ENCODE assay signal across 14 mouse cellular contexts in genomic region chr17:81513368-81513958, GRCm38 (mm10).
DNase-seq lines count a peak whose midpoint lies in the region; ATAC-seq and TF ChIP-seq lines count a peak whose summit lies in the region.
"Had no signal": no experiment of that assay in that cellular context is flagged by ENCODE, and none has a peak within 500 bp of the region (broad histone marks: within the 10 kb centered on the region; RNA-seq: fewer than 3 reads in every experiment).

No protein-coding gene starts in this region.

- H3K27ac ChIP-seq in heart, postnatal 0 days (ENCODE audit: low read depth): peak overlapping the region; percentile 21
- H3K27ac ChIP-seq in embryonic facial prominence, embryonic 14.5 days (replicated peaks; ENCODE audit: low read depth, low read length): no peak overlapping the region
- H3K27ac ChIP-seq in kidney, embryonic 16.5 days (ENCODE audit: low read length): no peak overlapping the region
- H3K27ac ChIP-seq in limb, embryonic 15.5 days: no peak overlapping the region
- H3K27ac ChIP-seq: hindbrain, embryonic 14.5 days; liver, embryonic 12.5 days had no signal

- H3K36me3 ChIP-seq in heart, postnatal 0 days (replicated peaks; ENCODE audit: control insufficient read depth, insufficient read depth, low read length): 0 out of 2 replicates have a peak, but pooled peaks cover 3% of the 10 kb centered on the region
- H3K36me3 ChIP-seq in embryonic facial prominence, embryonic 14.5 days (ENCODE audit: control insufficient read depth, insufficient read depth, low read length): no peaks in the 10 kb centered on the region
- no peaks in the 10 kb centered on the region; the same call in 1 of the 2 replicates for H3K36me3 ChIP-seq in kidney, embryonic 16.5 days (ENCODE audit: insufficient read depth, low read length)
- no peaks in the 10 kb centered on the region for H3K36me3 ChIP-seq in limb, embryonic 15.5 days
- H3K36me3 ChIP-seq: liver, embryonic 12.5 days had no signal

- TF ChIP-seq CTCF in heart, postnatal 0 days (IDR thresholded peaks at IDR 0.05; ENCODE audit: low read depth): no peak

- no peaks in the 10 kb centered on the region for H3K9me3 ChIP-seq in heart, postnatal 0 days (replicated peaks; ENCODE audit: control insufficient read depth, low read length)
- H3K9me3 ChIP-seq in embryonic facial prominence, embryonic 14.5 days (ENCODE audit: control insufficient read depth, low read length): no peaks in the 10 kb centered on the region
- H3K9me3 ChIP-seq in kidney, embryonic 16.5 days (ENCODE audit: low read length): no peaks in the 10 kb centered on the region
- H3K9me3 ChIP-seq in limb, embryonic 15.5 days: no peaks in the 10 kb centered on the region
- H3K9me3 ChIP-seq: liver, embryonic 12.5 days had no signal

- TF ChIP-seq EP300 in heart, postnatal 0 days (IDR thresholded peaks at IDR 0.05; ENCODE audit: low read depth): no peak

- no peak overlapping the region for H3K9ac ChIP-seq in heart, postnatal 0 days (replicated peaks; ENCODE audit: low read depth, low read length)
- no peak overlapping the region for H3K9ac ChIP-seq in embryonic facial prominence, embryonic 14.5 days (ENCODE audit: low read depth, low read length)
- H3K9ac ChIP-seq in kidney, embryonic 16.5 days (replicated peaks; ENCODE audit: low read length): no peak overlapping the region
- H3K9ac ChIP-seq in limb, embryonic 15.5 days: no peak overlapping the region
- H3K9ac ChIP-seq: hindbrain, embryonic 14.5 days; liver, embryonic 12.5 days had no signal

- 35% methylated on average over 6 of the region's 6 CpGs for WGBS in heart, postnatal 0 days
- 36% methylated on average over 6 of the region's 6 CpGs for WGBS in embryonic facial prominence, embryonic 14.5 days
- 59% methylated on average over 6 of the region's 6 CpGs for WGBS in kidney, embryonic 16.5 days
- 20% methylated on average over 6 of the region's 6 CpGs for WGBS in limb, embryonic 15.5 days

- DNase-seq in heart, postnatal 0 days (ENCODE audit: low spot score): no peak
- no peak for DNase-seq in heart, adult 8-10 months (ENCODE audit: low spot score)
- DNase-seq in embryonic facial prominence, embryonic 14.5 days (ENCODE audit: low spot score): peak; percentile 67
- no peak for DNase-seq in cerebellum, postnatal 25 days
- DNase-seq in layer of hippocampus, adult 9-11 months: no peak
- DNase-seq: adrenal gland, postnatal 36 days; cerebellum, adult 11 months; heart, adult 11 months; right cerebral cortex, postnatal 14 days; thymus, postnatal 25 days had no signal

- no peak overlapping the region for H3K4me3 ChIP-seq in heart, postnatal 0 days (ENCODE audit: low read depth, low read length)
- H3K4me3 ChIP-seq in embryonic facial prominence, embryonic 14.5 days (ENCODE audit: low read depth, low read length): no peak overlapping the region
- H3K4me3 ChIP-seq in kidney, embryonic 16.5 days (ENCODE audit: low read length): no peak overlapping the region
- H3K4me3 ChIP-seq in limb, embryonic 15.5 days: no peak overlapping the region
- H3K4me3 ChIP-seq: liver, embryonic 12.5 days had no signal

- no peak overlapping the region for H3K4me2 ChIP-seq in heart, postnatal 0 days (ENCODE audit: low read depth, low read length)
- H3K4me2 ChIP-seq in embryonic facial prominence, embryonic 14.5 days (ENCODE audit: low read depth, low read length): no peak overlapping the region
- no peak overlapping the region for H3K4me2 ChIP-seq in kidney, embryonic 16.5 days (replicated peaks; ENCODE audit: low read depth, low read length)
- H3K4me2 ChIP-seq in limb, embryonic 15.5 days: no peak overlapping the region
- H3K4me2 ChIP-seq: hindbrain, embryonic 14.5 days; liver, embryonic 12.5 days had no signal

- ATAC-seq in heart, postnatal 0 days (ENCODE audit: insufficient read depth, low read depth): peak; percentile 25; the same call in 1 of the 2 replicates
- no peak for ATAC-seq in embryonic facial prominence, embryonic 14.5 days (ENCODE audit: low read depth)
- 0 out of 2 replicates have a peak, but pooled peaks have one; percentile 19 for ATAC-seq in kidney, embryonic 16.5 days (ENCODE audit: low FRiP score, low TSS enrichment)
- ATAC-seq in limb, embryonic 15.5 days (ENCODE audit: insufficient number of reproducible peaks, low FRiP score, low TSS enrichment, low read depth): peak; percentile 44; the same call in 1 of the 2 replicates
- ATAC-seq: liver, embryonic 12.5 days had no signal

- no peaks in the 10 kb centered on the region for H3K27me3 ChIP-seq in heart, postnatal 0 days (ENCODE audit: control insufficient read depth, insufficient read depth, low read length)
- no peaks in the 10 kb centered on the region for H3K27me3 ChIP-seq in embryonic facial prominence, embryonic 14.5 days (replicated peaks; ENCODE audit: control insufficient read depth, insufficient read depth, low read length)
- H3K27me3 ChIP-seq in kidney, embryonic 16.5 days (ENCODE audit: insufficient read depth, low read length): no peaks in the 10 kb centered on the region
- no peaks in the 10 kb centered on the region for H3K27me3 ChIP-seq in limb, embryonic 15.5 days
- H3K27me3 ChIP-seq: liver, embryonic 12.5 days had no signal

- H3K4me1 ChIP-seq in heart, postnatal 0 days (ENCODE audit: control insufficient read depth, insufficient read depth): peaks cover 15% of the 10 kb centered on the region
- peaks cover 8% of the 10 kb centered on the region; the same call in 1 of the 2 replicates for H3K4me1 ChIP-seq in embryonic facial prominence, embryonic 14.5 days (ENCODE audit: control insufficient read depth, insufficient read depth, low read length)
- peaks cover 22% of the 10 kb centered on the region for H3K4me1 ChIP-seq in kidney, embryonic 16.5 days (ENCODE audit: insufficient read depth, low read length)
- peaks cover 12% of the 10 kb centered on the region for H3K4me1 ChIP-seq in limb, embryonic 15.5 days
- H3K4me1 ChIP-seq: liver, embryonic 12.5 days had no signal
